Mouse (Mus musculus): Measurements from ENCODE around the gene Tapbp. TPM values are rescaled to one million over a fixed set of nuclear protein-coding genes. Genes with fewer than 3 reads are reported as not detected.

The Tapbp gene
- polyA plus RNA-seq, 1 experiment = 22.1 TPM

DNA sequence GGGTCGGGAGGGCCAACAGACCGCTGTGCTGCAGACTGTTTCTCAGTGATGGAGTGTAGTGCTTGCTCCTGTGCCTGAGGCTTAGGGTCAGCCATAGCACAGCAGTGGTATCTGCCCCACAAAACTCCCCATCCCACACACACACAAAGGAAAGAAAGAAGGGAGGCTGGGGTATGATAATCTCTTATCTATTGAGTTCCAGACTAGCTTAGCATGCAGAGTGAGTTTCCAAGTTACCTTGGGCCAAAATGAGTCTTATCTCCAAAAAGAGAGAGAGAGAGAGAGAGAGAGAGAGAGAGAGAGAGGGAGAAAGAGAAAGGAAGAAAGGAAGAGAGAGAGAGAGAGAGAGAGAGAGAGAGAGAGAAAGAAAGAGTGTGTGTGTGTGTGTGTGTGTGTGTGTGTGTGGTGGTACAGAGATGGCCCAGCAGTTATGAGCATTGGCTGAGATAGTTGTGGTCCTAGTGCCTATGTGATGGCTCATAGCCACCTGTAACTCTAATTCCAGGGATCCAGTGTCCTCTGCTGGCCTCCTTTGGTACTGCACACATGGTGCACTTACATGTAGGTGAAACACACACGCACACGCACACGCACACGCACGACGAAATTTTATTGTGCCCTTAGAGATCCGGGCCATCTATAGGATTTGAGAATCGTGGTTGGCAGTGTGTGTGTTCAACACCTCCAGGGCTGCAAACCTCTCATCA lies 9.0 kb downstream of the Tapbp start:
- Histone ChIP-seq H3K4me1 (ENCODE audit: control insufficient read depth, insufficient read depth, low read length) (no peaks in the 10 kb centered on the region), H3K4me3 (ENCODE audit: insufficient read depth, low read length) (no peak overlapping the region), H3K27ac (ENCODE audit: insufficient read depth, low read length) (no peak overlapping the region)
- TF ChIP-seq POLR2A (IDR thresholded peaks at IDR 0.05; ENCODE audit: extremely low read depth, insufficient read depth, low read length) (no peak), CTCF (IDR thresholded peaks at IDR 0.05; ENCODE audit: extremely low read depth, insufficient read depth, low read length) (peak; percentile 40)

DNA sequence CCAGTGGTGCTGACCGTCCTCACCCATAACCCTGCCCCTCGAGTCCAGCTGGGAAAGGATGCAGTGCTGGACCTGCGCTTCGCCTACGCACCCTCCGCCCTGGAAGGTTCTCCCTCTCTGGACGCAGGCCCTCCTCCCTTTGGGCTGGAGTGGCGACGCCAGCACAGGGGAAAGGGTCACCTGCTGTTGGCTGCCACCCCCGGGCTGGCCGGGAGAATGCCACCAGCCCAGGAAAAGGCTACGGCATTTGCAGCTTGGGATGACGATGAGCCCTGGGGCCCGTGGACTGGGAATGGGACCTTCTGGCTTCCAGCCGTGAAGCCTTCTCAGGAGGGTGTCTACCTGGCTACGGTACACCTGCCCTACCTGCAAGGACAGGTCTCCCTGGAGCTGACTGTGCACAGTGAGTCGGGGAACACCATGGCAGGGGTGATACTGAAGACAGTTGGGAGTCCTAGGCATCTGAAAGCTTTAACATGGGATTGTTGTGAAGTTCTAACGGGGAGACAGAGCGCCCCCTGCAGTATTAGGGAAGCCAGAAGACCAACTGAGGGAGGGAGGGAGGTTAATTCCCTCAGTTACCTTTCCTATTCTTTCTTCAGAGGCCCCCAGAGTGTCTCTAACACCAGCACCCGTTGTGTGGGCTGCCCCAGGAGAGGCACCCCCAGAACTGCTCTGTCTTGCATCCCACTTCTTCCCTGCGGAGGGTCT lies 9.9 kb downstream of the Tapbp start:
- Histone ChIP-seq H3K4me3 (ENCODE audit: insufficient read depth, low read length) (no peak overlapping the region), H3K27ac (ENCODE audit: insufficient read depth, low read length) (no peak overlapping the region), H3K4me1 (ENCODE audit: control insufficient read depth, insufficient read depth, low read length) (no peaks in the 10 kb centered on the region)
- TF ChIP-seq CTCF (IDR thresholded peaks at IDR 0.05; ENCODE audit: extremely low read depth, insufficient read depth, low read length) = no peak
- no peak for TF ChIP-seq POLR2A (IDR thresholded peaks at IDR 0.05; ENCODE audit: extremely low read depth, insufficient read depth, low read length)

DNA sequence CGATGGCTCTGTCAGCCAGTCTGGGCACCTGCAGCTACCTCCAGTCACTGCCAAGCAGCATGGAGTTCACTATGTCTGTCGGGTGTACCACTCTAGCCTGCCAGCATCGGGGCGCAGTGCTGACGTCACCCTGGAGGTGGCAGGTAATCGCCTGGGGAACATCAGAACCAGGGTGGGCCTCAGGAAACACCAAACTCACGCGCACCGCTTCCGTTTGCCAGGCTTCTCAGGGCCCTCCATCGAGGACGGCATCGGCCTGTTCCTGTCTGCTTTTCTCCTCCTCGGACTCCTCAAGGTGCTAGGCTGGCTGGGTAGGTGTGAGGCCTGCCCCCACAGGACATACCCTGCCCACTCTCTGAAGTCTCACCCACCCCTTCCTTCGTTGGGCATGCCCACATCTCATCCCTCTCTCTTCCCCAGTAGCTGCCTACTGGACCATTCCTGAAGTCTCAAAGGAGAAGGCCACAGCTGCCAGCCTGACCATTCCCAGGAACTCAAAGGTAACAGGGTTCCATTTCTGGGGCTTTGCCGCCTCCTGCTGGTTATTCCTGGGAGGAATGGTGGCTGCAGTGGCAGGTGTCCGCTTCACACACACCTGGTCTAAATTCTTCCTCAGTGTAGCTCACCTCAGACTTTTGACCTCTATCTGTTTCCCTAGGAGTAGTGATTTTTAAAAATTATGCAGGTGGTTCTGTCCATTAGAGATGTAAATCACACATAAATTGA lies 10.7 kb downstream of the Tapbp start:
- no peak overlapping the region for H3K4me3 ChIP-seq (ENCODE audit: insufficient read depth, low read length)
- no peaks in the 10 kb centered on the region for H3K4me1 ChIP-seq (ENCODE audit: control insufficient read depth, insufficient read depth, low read length)
- H3K27ac ChIP-seq (ENCODE audit: insufficient read depth, low read length) = no peak overlapping the region
- TF ChIP-seq CTCF (IDR thresholded peaks at IDR 0.05; ENCODE audit: extremely low read depth, insufficient read depth, low read length) (no peak), POLR2A (IDR thresholded peaks at IDR 0.05; ENCODE audit: extremely low read depth, insufficient read depth, low read length) (no peak)

DNA sequence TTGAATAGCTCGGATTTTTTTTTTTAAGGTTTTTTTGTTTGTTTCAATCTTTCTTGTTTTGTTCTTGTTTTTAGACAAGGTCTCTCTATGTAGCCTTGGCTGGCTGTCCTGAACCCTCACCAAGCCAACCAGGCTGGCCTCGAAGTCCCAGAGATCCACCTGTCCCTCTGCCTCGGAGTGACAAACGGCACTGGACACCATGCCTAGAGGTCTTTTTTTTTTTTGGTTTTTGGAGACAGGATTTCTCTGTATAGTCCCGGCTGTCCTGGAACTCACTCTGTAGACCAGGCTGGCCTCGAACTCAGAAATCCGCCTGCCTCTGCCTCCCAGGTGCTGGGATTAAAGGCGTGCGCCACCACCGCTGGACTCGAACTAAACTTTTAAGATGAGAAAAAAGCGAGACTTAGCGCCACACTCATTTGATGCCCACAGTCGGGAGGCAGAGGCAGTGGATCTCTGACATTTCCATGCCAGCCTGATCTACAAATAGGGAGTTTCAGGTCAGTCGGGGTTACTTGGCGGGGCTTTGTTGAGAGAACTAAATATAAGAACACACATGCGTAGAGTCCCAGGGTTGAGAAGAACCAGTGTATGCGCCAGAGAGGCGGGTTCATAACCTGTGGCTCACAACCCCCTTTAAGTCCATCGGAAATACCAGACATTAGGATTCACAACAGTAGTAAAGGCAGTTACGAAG lies 12.7 kb downstream of the Tapbp start:
- TF ChIP-seq POLR2A (IDR thresholded peaks at IDR 0.05; ENCODE audit: extremely low read depth, insufficient read depth, low read length) (no peak), CTCF (IDR thresholded peaks at IDR 0.05; ENCODE audit: extremely low read depth, insufficient read depth, low read length) (no peak)
- H3K27ac ChIP-seq (ENCODE audit: insufficient read depth, low read length) = no peak overlapping the region
- H3K4me3 ChIP-seq (ENCODE audit: insufficient read depth, low read length) = peak overlapping the region; percentile 62
- H3K4me1 ChIP-seq (ENCODE audit: control insufficient read depth, insufficient read depth, low read length) = no peaks in the 10 kb centered on the region

DNA sequence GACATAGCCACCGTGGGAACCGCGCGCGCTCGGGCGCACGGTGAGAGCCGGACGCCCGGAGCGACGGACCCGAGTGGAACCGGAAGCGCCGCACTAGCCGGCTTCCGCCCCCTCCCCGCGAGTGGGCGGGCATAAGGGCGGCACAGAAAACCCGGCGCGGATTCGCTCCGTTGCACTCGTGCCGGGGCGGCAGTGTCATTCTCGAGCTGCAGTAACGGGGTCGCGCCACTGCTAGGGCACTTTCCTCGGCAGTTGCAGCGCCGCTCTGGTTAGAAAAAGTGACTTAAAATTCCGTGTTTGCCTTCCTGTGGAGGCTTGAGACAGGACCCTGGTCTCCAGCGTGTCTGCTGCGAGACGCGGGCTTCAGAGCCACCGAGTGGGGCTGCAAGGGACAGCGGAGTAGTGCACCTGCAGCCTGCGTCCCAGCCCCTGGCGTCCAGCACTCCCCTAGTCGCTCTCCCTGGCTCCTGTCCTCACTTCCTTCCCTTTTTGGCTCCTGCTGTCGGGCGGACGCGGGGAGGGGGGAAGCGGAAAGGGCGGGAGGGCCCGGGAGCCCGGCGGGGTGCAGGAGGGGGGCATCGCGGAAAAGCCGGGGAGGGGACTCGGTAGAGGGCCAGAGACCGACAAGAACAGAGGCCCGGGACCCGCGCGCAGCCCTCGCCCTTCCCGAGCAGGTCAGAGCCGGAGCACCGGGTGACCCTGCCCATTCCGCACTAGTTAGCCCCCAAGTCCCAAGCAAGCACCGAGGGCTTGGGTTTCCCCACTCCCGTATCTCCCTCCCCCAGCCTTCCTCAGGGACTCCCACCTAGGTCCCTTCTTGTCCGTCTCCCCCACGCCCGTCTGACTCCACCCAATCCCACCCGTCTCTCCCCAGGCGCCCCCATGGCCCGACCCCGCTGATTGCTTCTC lies 13.9 kb downstream of the Tapbp start, which contains the start of gene Rgl2:
TSS of gene Rgl2 (plus strand) at position 173 of the 909 bp plus-strand sequence.
- TF ChIP-seq CTCF (IDR thresholded peaks at IDR 0.05; ENCODE audit: extremely low read depth, insufficient read depth, low read length) = no peak
- TF ChIP-seq POLR2A (IDR thresholded peaks at IDR 0.05; ENCODE audit: extremely low read depth, insufficient read depth, low read length) = peak; percentile 66; the same call in 1 of the 2 replicates
- H3K4me1 ChIP-seq (ENCODE audit: control insufficient read depth, insufficient read depth, low read length) = no peaks in the 10 kb centered on the region
- peak within 1 kb of the TSS; percentile 62 for H3K4me3 ChIP-seq (ENCODE audit: insufficient read depth, low read length)
- peak within 1 kb of the TSS; percentile 92 for H3K27ac ChIP-seq (ENCODE audit: insufficient read depth, low read length)

DNA sequence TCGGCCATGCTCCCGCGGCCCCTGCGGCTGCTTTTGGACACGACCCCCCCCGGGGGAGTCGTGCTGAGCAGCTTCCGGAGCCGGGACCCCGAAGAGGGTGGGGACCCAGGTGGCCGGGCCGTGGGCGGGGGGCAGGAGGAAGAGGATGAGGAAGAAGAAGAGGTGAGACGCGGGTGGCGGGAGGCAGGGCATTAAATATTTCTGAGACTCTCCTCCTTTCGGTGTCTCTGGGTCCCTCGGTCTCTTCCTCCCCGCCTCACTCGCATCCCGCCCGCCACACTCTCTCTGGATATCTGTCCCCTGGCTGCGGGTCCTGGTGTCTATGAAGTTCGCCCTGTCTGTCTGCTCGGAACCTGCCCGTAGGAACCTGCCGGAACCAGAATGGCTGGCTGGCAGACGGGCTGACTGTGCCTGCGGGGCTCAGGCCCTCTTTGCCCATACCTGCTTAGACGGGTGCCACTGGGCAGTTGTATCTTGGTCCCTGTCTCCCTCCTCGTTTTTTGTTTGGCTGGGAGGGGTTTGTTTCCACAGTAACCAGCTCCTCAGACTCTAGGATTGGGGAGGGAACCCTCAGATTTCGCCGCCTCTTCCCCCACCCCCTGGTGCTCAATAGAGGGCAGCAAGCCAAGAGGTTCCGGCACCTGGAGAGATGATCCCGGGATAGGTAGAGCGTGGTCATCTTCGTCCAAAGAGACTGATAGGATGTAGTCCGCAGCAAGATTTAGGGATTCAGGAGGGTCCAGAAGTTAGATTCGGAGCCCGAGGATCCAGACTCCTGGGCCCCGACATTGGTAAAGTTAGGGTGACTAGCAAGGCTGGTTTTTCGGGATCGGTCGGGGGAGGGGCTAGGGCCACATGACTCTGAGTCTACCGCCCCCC lies 14.8 kb downstream of the Tapbp start:
- TF ChIP-seq CTCF (IDR thresholded peaks at IDR 0.05; ENCODE audit: extremely low read depth, insufficient read depth, low read length) = no peak
- peak; percentile 37; the same call in 1 of the 2 replicates for TF ChIP-seq POLR2A (IDR thresholded peaks at IDR 0.05; ENCODE audit: extremely low read depth, insufficient read depth, low read length)
- Histone ChIP-seq H3K4me3 (ENCODE audit: insufficient read depth, low read length) (peak overlapping the region; percentile 62), H3K27ac (ENCODE audit: insufficient read depth, low read length) (peak overlapping the region; percentile 61; the same call in 1 of the 2 replicates), H3K4me1 (ENCODE audit: control insufficient read depth, insufficient read depth, low read length) (no peaks in the 10 kb centered on the region)

DNA sequence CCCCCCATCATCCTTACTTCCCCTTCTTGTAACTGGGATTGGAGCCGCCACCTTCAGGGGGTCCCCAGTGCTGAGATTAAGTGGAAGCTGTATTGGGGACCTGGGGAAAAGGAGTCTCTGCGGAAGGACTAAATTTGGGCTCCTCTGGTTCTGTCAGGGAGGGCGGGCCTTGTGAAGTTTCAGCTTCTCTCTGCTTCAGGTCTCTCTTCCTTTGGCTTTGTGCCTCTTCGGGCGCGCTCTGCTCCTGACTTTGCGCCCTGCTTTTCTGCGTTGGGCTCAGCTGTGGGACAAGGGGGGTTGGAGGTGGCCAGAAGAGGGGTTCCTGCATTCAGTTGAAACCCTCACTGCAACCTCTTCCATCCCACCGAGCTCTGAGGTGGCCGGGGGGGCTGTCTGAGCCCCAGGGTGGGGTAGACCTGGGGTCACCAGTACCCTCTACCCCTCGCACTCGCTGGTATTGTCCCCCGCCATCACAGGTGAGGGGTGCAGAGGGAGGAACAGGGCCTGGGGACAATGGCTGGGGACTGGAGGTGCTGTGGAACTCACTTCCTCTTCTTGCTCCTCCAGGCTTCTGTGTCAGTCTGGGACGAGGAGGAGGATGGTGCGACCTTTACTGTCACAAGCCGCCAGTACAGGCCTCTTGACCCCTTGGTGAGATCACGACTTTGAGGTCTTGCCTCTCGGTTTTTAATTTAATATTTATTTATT lies 15.6 kb downstream of the Tapbp start:
- H3K27ac ChIP-seq (ENCODE audit: insufficient read depth, low read length) = no peak overlapping the region
- H3K4me1 ChIP-seq (ENCODE audit: control insufficient read depth, insufficient read depth, low read length) = no peaks in the 10 kb centered on the region
- TF ChIP-seq POLR2A (IDR thresholded peaks at IDR 0.05; ENCODE audit: extremely low read depth, insufficient read depth, low read length) = no peak
- TF ChIP-seq CTCF (IDR thresholded peaks at IDR 0.05; ENCODE audit: extremely low read depth, insufficient read depth, low read length) = no peak
- peak overlapping the region; percentile 62 for H3K4me3 ChIP-seq (ENCODE audit: insufficient read depth, low read length)

All from cortical plate, adult 2 months (tissue).